Mouse (Mus musculus): Measurements from ENCODE around the gene Asgr2.
"Not testable (repeated sequence)": the region's sequence is repeated elsewhere in the genome, so short reads cannot be mapped to it uniquely, and the experiment has no call there.

Gene Asgr2

DNA sequence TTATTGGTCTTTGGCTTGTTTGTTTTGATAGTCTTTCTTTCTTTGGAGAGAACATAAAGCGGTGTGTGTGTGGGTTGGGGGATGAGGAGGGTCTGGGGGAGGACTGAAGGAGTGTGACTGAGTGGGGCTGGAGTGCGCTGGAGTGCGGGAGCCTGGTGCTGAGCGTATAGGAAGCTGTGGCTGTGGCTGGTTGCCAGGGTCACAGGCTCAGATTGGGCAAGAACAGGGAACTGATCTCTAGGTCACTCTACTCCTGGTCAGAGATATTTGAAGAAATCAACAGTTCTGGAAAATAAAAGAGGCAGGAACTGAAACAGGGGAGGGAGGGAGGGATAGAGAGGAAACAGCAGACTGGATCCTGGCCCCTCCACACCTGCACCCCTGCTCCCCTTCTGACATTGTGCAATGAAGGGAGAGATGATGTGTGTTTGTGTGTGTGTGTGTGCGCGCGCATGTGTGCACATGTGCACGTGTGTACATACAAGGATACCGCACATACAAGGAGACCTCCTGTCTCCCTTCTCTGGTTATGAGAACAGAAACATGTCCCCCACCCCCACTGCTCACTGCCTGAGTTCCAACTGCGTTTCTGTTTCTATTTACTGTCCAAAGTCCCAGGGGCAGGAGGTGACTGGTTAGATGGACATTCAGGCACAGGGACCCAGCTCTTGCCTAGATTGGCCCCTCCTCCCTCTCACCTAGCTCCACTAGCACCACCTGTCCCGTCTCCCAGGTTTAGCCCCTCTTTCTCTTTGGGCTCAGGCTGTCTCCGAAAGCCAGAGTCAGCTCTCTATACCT is at the start of gene Asgr2:
TSS of gene Asgr2 (plus strand) at position 659 of the 798 bp plus-strand sequence.
- DNase-seq: no peak

DNA sequence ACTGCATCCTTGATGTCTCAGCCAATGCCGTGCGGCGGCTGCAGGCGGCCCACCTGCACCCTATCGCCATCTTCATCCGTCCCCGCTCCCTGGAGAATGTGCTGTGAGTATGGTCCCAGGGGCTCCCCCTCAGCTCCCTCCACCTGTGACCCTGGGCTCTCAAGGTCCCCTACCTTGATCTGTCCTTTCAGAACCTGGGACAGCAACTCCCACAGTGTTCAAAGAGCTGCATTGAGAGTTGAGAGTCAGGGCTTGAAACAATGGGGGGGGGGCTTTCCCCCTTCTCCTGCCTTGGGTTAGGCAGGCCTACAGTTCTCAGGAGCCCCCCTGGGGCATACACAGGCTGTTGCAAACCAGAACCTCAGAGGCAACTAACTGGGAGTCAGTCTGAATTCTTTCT is 48.8 kb upstream of the Asgr2 start:
- DNase-seq: no peak

DNA sequence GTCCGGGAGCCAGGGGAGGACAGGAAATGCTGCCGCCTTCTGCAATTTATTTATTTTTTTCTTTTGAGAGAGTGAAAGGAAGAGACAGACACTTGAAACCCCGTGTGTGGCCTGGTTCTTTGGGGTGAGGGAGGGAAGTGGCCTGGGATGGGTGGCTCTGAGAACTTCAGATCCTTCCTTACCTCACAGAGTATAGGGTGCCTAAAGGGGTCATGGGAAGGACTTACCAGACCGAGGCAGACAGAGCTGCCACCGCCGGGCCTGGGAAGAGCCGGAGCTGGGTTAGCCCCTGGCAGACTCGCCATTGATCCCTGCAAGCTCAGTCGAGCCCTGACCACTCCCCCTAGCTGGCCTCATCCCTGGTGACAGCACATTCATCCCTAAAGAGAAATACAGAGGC is 47.0 kb upstream of the Asgr2 start:
- DNase-seq: no peak

GRCm38 (mm10) chr11:70049366-70049765 is 43.1 kb upstream of the Asgr2 start:
- no peak for DNase-seq

DNA sequence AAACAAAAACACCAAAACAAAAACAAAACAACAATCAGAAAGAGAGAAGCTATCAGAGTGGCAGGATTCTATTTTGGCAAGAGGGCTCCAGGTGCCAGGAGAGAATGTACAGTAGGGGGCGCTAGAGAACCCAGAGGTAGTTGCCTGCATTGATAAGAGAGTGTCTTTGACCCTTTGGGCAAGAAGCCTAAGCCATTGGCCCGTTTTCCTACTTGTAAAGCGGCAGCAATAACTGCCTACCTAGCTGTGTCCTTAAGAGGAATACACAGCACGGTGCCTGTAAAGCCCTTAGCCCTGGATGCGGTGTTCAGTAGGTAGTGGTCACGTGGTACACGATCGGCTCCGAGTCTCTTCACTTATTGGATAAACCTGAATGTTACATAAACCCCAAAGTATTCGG is 42.6 kb upstream of the Asgr2 start:
- peak in 1 of 2 experiments; percentile 56 for DNase-seq

- peak in 1 of 2 experiments; percentile 49 for DNase-seq
Measured at GRCm38 (mm10) chr11:70053156-70053555, 39.3 kb upstream of the Asgr2 start.

- no peak for DNase-seq
Measured at GRCm38 (mm10) chr11:70053898-70054570, 38.4 kb upstream of the Asgr2 start, which contains the start of gene Asgr1. TSS of gene Asgr1 (plus strand) at chr11:70054085.

DNA sequence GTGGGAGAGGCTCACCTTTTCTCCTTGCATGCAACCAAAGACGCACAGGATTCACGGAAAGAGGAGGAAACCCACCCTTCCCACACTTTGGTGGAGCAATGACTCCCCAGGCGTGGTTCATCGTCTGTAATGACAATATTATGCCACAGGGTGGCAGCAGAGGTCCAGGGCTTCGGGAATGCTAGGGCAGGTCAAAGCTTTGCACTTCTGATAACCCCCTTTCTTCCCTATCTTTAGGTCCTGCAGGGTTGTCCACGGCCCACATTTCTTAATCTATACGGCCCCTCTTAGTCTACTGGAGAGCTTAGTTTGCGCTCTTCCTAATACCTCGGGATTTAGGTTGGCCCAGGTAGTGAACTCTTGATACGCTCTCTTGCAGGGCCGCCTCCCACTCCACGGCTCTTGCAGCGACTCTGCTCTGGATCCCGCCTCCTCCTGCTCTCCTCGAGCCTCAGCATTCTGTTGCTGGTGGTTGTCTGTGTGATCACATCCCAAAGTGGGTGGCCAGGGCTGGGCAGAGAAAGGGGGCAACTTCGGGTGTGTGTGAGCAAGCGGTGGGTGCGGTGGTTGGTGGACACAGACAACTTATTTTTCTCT is 36.7 kb upstream of the Asgr2 start:
- peak; percentile 90 to 91 for DNase-seq

GRCm38 (mm10) chr11:70057805-70058204 is 34.6 kb upstream of the Asgr2 start:
- no peak for DNase-seq

- DNase-seq: no peak
Measured at GRCm38 (mm10) chr11:70059930-70060329, 32.5 kb upstream of the Asgr2 start.

- no peak for DNase-seq
Measured at GRCm38 (mm10) chr11:70063053-70063452, 29.4 kb upstream of the Asgr2 start.

- DNase-seq: no peak
Measured at GRCm38 (mm10) chr11:70066701-70067100, 25.7 kb upstream of the Asgr2 start.

DNA sequence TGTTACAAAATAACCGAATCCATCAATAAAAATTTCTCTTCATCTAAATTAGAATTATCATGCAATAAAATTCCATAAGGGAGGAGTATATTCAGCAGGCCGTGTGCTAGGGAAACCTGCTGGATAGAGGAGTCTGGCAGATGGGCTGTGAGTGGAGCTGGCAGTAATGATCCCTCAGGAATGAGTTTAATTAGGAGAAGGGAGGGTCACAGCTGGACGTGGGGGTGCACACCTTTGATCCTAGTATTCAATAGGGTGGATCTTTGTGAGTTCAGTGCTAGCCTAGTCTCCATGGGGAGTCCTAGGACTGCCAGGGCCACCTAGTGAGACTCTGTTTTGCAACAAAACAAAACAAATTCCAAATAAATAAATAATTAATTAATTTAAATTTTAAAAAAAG is 24.2 kb upstream of the Asgr2 start:
- no peak for DNase-seq

GRCm38 (mm10) chr11:70070057-70070456 is 22.4 kb upstream of the Asgr2 start:
- DNase-seq: no peak

DNA sequence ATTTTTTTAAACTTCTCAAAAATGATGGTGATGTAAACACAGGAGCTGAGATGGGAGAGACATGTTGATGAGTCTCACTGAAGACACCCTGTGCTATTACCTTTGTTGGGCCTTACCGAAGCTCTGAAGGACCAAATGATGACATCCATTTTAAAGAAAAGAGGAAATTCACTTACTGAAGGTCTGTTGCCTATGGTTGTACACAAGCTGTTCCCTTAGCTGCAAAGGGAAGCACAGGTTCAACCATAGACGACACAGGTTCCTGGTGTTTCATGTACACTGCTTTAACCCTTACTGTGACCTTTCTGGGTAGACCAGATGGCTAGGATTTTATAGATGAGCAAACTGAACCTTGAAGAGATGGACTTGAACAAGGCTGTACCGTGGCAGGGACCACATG is 21.8 kb upstream of the Asgr2 start:
- not testable (repeated sequence) for DNase-seq

- peak; percentile 87 to 93 for DNase-seq
Measured at GRCm38 (mm10) chr11:70074379-70075071, 17.9 kb upstream of the Asgr2 start.

- DNase-seq: no peak
Measured at GRCm38 (mm10) chr11:70075581-70075980, 16.9 kb upstream of the Asgr2 start.

DNA sequence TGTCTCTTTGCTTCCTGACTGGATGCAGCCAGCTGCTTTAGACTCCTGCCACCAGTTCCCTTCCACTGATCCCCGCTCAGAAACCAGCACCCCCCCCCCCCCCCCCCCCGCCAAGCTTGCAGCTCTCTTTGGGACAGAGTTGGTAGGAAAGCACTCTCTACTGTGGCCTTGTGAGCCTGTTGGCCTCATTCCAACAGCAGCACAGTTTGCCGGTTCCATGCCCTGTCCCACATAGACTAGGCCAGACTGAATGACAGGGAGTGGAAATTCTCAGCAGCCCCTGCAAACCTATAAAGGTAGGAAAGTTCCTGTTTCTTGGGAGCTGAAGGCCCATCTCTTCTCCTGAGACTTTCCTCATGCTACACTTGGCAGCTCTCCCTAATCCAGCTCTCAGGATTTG is 15.0 kb upstream of the Asgr2 start:
- DNase-seq: no peak

GRCm38 (mm10) chr11:70079175-70079574 is 13.3 kb upstream of the Asgr2 start:
- no peak for DNase-seq

- peak in 1 of 2 experiments; percentile 46 for DNase-seq
Measured at GRCm38 (mm10) chr11:70079928-70080327, 12.5 kb upstream of the Asgr2 start.

- DNase-seq: no peak
Measured at GRCm38 (mm10) chr11:70080803-70081590, 11.4 kb upstream of the Asgr2 start.

GRCm38 (mm10) chr11:70084563-70084962 is 7.9 kb upstream of the Asgr2 start:
- no peak for DNase-seq

Data from cerebellum, postnatal 14 days (tissue).